Mouse (Mus musculus) right cerebral cortex, postnatal 36 days (tissue): ENCODE data around the gene Sytl1.

Experiments used
- DNase-seq, 2 experiments: peaks; one replicate each; pipeline ENCODE4 v3.0.0; 2022; ENCODE audit warnings: low spot score in 2 of 2, mixed read lengths in 1 of 2

Gene Sytl1

GRCm38 (mm10) chr4:133262882-133263281 is at the start of gene Sytl1:
TSS of gene Sytl1 (minus strand) at chr4:133263113.
- DNase-seq = no peak

- peak; percentile 64 to 77 for DNase-seq
Measured at GRCm38 (mm10) chr4:133309948-133310347, 47.0 kb upstream of the Sytl1 start.

GRCm38 (mm10) chr4:133307331-133307730 is 44.4 kb upstream of the Sytl1 start:
- no peak for DNase-seq

- no peak for DNase-seq
Measured at GRCm38 (mm10) chr4:133305825-133306224, 42.9 kb upstream of the Sytl1 start.

- no peak for DNase-seq
Measured at GRCm38 (mm10) chr4:133304770-133305169, 41.9 kb upstream of the Sytl1 start.

GRCm38 (mm10) chr4:133302668-133303067 is 39.8 kb upstream of the Sytl1 start:
- DNase-seq = no peak

- DNase-seq = peak in 1 of 2 experiments; percentile 48
Measured at GRCm38 (mm10) chr4:133301802-133302201, 38.9 kb upstream of the Sytl1 start.

- DNase-seq = no peak
Measured at GRCm38 (mm10) chr4:133300421-133300820, 37.5 kb upstream of the Sytl1 start.

- DNase-seq = peak; percentile 73 to 74
Measured at GRCm38 (mm10) chr4:133299701-133300100, 36.8 kb upstream of the Sytl1 start.

GRCm38 (mm10) chr4:133298516-133299365 is 35.8 kb upstream of the Sytl1 start:
- peak; percentile 82 to 92 for DNase-seq

GRCm38 (mm10) chr4:133297801-133298238 is 34.9 kb upstream of the Sytl1 start:
- peak; percentile 77 to 81 for DNase-seq

- no peak for DNase-seq
Measured at GRCm38 (mm10) chr4:133297360-133297759, 34.4 kb upstream of the Sytl1 start.

GRCm38 (mm10) chr4:133294084-133294483 is 31.2 kb upstream of the Sytl1 start:
- DNase-seq = no peak

GRCm38 (mm10) chr4:133292901-133293843 is 30.3 kb upstream of the Sytl1 start:
- no peak for DNase-seq

- DNase-seq = no peak
Measured at GRCm38 (mm10) chr4:133292405-133292804, 29.5 kb upstream of the Sytl1 start.

- DNase-seq = no peak
Measured at GRCm38 (mm10) chr4:133291255-133291654, 28.3 kb upstream of the Sytl1 start.

GRCm38 (mm10) chr4:133286476-133287077 is 23.7 kb upstream of the Sytl1 start:
- DNase-seq = no peak

- no peak for DNase-seq
Measured at GRCm38 (mm10) chr4:133285950-133286349, 23.0 kb upstream of the Sytl1 start.

- no peak for DNase-seq
Measured at GRCm38 (mm10) chr4:133285299-133285698, 22.4 kb upstream of the Sytl1 start.

- DNase-seq = no peak
Measured at GRCm38 (mm10) chr4:133282656-133283055, 19.7 kb upstream of the Sytl1 start.

GRCm38 (mm10) chr4:133281951-133282481 is 19.1 kb upstream of the Sytl1 start:
- no peak for DNase-seq

GRCm38 (mm10) chr4:133281513-133281912 is 18.6 kb upstream of the Sytl1 start:
- DNase-seq = no peak
